Mouse (Mus musculus): ENCODE measurements around the gene Rrh. TPM values are rescaled to one million over a fixed set of nuclear protein-coding genes. Genes with fewer than 3 reads are reported as not detected.

Rrh gene
- polyA plus RNA-seq, 1 experiment from 2014 or later = not detected

DNA sequence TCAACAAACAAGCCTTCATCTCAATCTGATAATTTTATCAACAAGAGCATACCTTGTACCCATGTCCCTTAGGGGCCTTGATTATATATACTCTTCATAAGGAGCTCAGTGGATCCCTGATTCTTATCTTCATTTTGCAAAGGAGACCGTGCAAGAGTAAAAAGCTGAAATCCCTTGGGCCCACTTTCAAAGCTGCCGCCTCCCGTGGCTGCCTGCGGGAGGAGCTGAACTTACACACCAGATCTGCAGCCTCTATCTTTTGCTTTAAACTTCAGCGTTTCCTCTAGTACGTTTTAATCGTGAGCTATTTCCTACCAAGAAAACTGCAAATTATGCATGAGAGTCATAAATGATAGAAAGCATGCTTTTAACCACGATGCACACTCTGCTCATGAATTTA is 651 bp downstream of the Rrh start:
- Histone ChIP-seq H3K9me3 (ENCODE audit: control insufficient read depth, low read length) (no peaks in the 10 kb centered on the region), H3K9ac (ENCODE audit: low read length) (no peak overlapping the region), H3K4me3 (ENCODE audit: low read depth, low read length) (no peak overlapping the region), H3K4me1 (ENCODE audit: control insufficient read depth, insufficient read depth, low read length) (no peaks in the 10 kb centered on the region), H3K27ac (replicated peaks; ENCODE audit: low read depth, low read length) (no peak overlapping the region), H3K4me2 (ENCODE audit: low read depth, severe bottlenecking) (no peak overlapping the region), H3K27me3 (ENCODE audit: control insufficient read depth, insufficient read depth, low read length) (no peaks in the 10 kb centered on the region), H3K36me3 (ENCODE audit: control insufficient read depth, insufficient read depth, low read length) (peaks cover 9% of the 10 kb centered on the region)
- no peak for ATAC-seq (ENCODE audit: insufficient number of reproducible peaks, low FRiP score, low TSS enrichment, low read depth)
- WGBS = 87% methylated on average over 8 of the region's 8 CpGs
- no peak for DNase-seq (ENCODE audit: low spot score)

- Histone ChIP-seq H3K36me3 (ENCODE audit: control insufficient read depth, insufficient read depth, low read length) (peaks cover 9% of the 10 kb centered on the region), H3K9ac (ENCODE audit: low read length) (no peak overlapping the region), H3K4me1 (ENCODE audit: control insufficient read depth, insufficient read depth, low read length) (no peaks in the 10 kb centered on the region), H3K27ac (replicated peaks; ENCODE audit: low read depth, low read length) (no peak overlapping the region), H3K27me3 (ENCODE audit: control insufficient read depth, insufficient read depth, low read length) (no peaks in the 10 kb centered on the region), H3K4me2 (ENCODE audit: low read depth, severe bottlenecking) (no peak overlapping the region), H3K9me3 (ENCODE audit: control insufficient read depth, low read length) (no peaks in the 10 kb centered on the region), H3K4me3 (ENCODE audit: low read depth, low read length) (no peak overlapping the region)
- ATAC-seq (ENCODE audit: insufficient number of reproducible peaks, low FRiP score, low TSS enrichment, low read depth) (no peak), DNase-seq (ENCODE audit: low spot score) (no peak)
- 84% methylated on average over 9 of the region's 9 CpGs for WGBS
Measured at GRCm38 (mm10) chr3:129820847-129821246, 1.5 kb downstream of the Rrh start.

DNA sequence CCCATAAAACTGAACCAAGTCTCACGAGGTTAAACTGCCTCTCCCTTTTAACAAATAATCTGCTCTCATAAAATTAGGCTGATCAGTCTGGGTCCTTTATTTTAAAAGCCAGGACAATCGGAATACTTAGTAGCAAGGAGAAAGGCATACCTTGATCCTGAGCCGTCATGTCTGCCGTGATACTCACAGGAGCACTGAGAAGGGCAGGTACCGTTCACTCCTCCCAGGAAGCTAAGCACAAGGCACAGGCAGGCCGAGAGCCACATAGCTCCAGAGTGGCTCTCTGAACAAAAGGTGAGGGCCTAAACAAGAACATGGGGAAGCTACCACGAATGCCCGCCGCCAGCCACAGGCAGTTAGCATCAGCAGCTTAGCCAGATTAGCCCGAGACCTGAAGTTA is 18.6 kb downstream of the Rrh start, which contains the start of gene Lrit3:
Gene Lrit3, minus strand, starts transcription at position 266 of the 400 bp plus-strand sequence.
- ATAC-seq (ENCODE audit: insufficient number of reproducible peaks, low FRiP score, low TSS enrichment, low read depth) (no peak), DNase-seq (ENCODE audit: low spot score) (no peak)
- Histone ChIP-seq H3K27ac (replicated peaks; ENCODE audit: low read depth, low read length) (no peak within 1 kb of the TSS), H3K36me3 (ENCODE audit: control insufficient read depth, insufficient read depth, low read length) (no peaks in the 10 kb centered on the region), H3K4me3 (ENCODE audit: low read depth, low read length) (no peak within 1 kb of the TSS), H3K9me3 (ENCODE audit: control insufficient read depth, low read length) (no peaks in the 10 kb centered on the region), H3K4me1 (ENCODE audit: control insufficient read depth, insufficient read depth, low read length) (no peaks in the 10 kb centered on the region), H3K9ac (ENCODE audit: low read length) (no peak within 1 kb of the TSS), H3K27me3 (ENCODE audit: control insufficient read depth, insufficient read depth, low read length) (no peaks in the 10 kb centered on the region), H3K4me2 (ENCODE audit: low read depth, severe bottlenecking) (no peak within 1 kb of the TSS)
- 81% methylated on average over 10 of the region's 10 CpGs for WGBS

DNA sequence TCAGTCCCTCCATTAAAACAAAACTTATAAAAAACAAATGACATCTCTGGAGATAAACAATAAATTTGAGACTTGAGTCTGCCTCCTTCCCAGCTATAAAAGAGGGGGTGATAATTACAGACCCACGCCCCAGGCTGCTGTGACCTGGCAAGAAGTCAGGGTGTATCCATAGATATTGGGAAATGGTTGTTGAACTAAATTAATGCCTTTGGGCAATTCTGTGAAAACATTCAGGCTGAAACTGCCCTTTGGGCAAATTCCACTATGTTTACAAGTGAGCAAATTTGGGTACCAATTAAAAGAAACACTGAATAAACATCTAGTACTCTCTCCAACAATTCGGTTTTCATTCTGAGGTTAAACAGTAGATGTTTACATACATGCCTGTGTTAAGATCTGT is 23.4 kb downstream of the Rrh start:
- H3K36me3 ChIP-seq (ENCODE audit: control insufficient read depth, insufficient read depth, low read length) = no peaks in the 10 kb centered on the region
- 78% methylated on average over 2 of the region's 2 CpGs for whole genome bisulfite sequencing
- ATAC-seq (ENCODE audit: insufficient number of reproducible peaks, low FRiP score, low TSS enrichment, low read depth) = no peak

DNA sequence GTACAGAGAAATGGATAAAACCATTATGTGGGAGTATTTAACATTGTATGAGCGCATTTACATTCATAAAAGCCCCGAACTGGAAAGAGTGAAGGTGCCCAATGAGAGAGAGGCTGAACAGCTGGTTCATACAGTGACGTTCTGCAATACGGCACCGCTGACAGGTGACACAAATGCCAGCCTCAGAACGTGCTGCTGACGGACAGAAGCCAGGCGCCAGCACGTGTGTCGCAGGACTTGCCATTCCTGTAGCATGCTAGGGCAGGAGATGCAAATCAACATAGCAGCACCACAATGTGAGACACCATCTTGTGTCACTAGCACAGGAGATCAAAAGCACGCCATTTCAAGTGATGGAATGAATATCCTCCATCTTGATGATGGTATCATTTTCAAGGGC is 23.8 kb downstream of the Rrh start:
- no peak overlapping the region for H3K4me3 ChIP-seq (ENCODE audit: low read depth, low read length)
- no peak for ATAC-seq (ENCODE audit: insufficient number of reproducible peaks, low FRiP score, low TSS enrichment, low read depth)
- DNase-seq (ENCODE audit: low spot score) = no peak
- WGBS = 76% methylated on average over 11 of the region's 11 CpGs
- H3K36me3 ChIP-seq (ENCODE audit: control insufficient read depth, insufficient read depth, low read length) = no peaks in the 10 kb centered on the region
- no peaks in the 10 kb centered on the region for H3K4me1 ChIP-seq (ENCODE audit: control insufficient read depth, insufficient read depth, low read length)
- no peaks in the 10 kb centered on the region for H3K9me3 ChIP-seq (ENCODE audit: control insufficient read depth, low read length)
- no peaks in the 10 kb centered on the region for H3K27me3 ChIP-seq (ENCODE audit: control insufficient read depth, insufficient read depth, low read length)
- H3K9ac ChIP-seq (ENCODE audit: low read length) = no peak overlapping the region
- H3K4me2 ChIP-seq (ENCODE audit: low read depth, severe bottlenecking) = no peak overlapping the region
- H3K27ac ChIP-seq (replicated peaks; ENCODE audit: low read depth, low read length) = no peak overlapping the region

More for the DNA sequence above, 23.4 kb downstream of the Rrh start:
- Histone ChIP-seq H3K4me3 (ENCODE audit: low read depth, low read length) (no peak overlapping the region), H3K4me2 (ENCODE audit: low read depth, severe bottlenecking) (no peak overlapping the region), H3K27ac (replicated peaks; ENCODE audit: low read depth, low read length) (no peak overlapping the region), H3K9ac (ENCODE audit: low read length) (no peak overlapping the region), H3K27me3 (ENCODE audit: control insufficient read depth, insufficient read depth, low read length) (no peaks in the 10 kb centered on the region), H3K9me3 (ENCODE audit: control insufficient read depth, low read length) (no peaks in the 10 kb centered on the region), H3K4me1 (ENCODE audit: control insufficient read depth, insufficient read depth, low read length) (no peaks in the 10 kb centered on the region)
- no peak for DNase-seq (ENCODE audit: low spot score)

- ATAC-seq (ENCODE audit: insufficient number of reproducible peaks, low FRiP score, low TSS enrichment, low read depth) (no peak), DNase-seq (ENCODE audit: low spot score) (no peak)
- Histone ChIP-seq H3K4me3 (ENCODE audit: low read depth, low read length) (no peak overlapping the region), H3K27ac (replicated peaks; ENCODE audit: low read depth, low read length) (no peak overlapping the region), H3K4me2 (ENCODE audit: low read depth, severe bottlenecking) (no peak overlapping the region), H3K4me1 (ENCODE audit: control insufficient read depth, insufficient read depth, low read length) (no peaks in the 10 kb centered on the region), H3K27me3 (ENCODE audit: control insufficient read depth, insufficient read depth, low read length) (no peaks in the 10 kb centered on the region), H3K9me3 (ENCODE audit: control insufficient read depth, low read length) (no peaks in the 10 kb centered on the region), H3K9ac (ENCODE audit: low read length) (no peak overlapping the region), H3K36me3 (ENCODE audit: control insufficient read depth, insufficient read depth, low read length) (no peaks in the 10 kb centered on the region)
- 81% methylated on average over 5 of the region's 5 CpGs for WGBS
Measured at GRCm38 (mm10) chr3:129797341-129797740, 25.0 kb downstream of the Rrh start.

GRCm38 (mm10) chr3:129793801-129794200 is 28.6 kb downstream of the Rrh start:
- Histone ChIP-seq H3K36me3 (ENCODE audit: control insufficient read depth, insufficient read depth, low read length) (no peaks in the 10 kb centered on the region), H3K27me3 (ENCODE audit: control insufficient read depth, insufficient read depth, low read length) (no peaks in the 10 kb centered on the region), H3K9me3 (ENCODE audit: control insufficient read depth, low read length) (no peaks in the 10 kb centered on the region), H3K27ac (replicated peaks; ENCODE audit: low read depth, low read length) (no peak overlapping the region), H3K4me2 (ENCODE audit: low read depth, severe bottlenecking) (no peak overlapping the region), H3K4me3 (ENCODE audit: low read depth, low read length) (no peak overlapping the region), H3K4me1 (ENCODE audit: control insufficient read depth, insufficient read depth, low read length) (no peaks in the 10 kb centered on the region), H3K9ac (ENCODE audit: low read length) (no peak overlapping the region)
- DNase-seq (ENCODE audit: low spot score) (no peak), ATAC-seq (ENCODE audit: insufficient number of reproducible peaks, low FRiP score, low TSS enrichment, low read depth) (no peak)
- WGBS = 92% methylated on average over 5 of the region's 5 CpGs

- Histone ChIP-seq H3K9me3 (ENCODE audit: control insufficient read depth, low read length) (no peaks in the 10 kb centered on the region), H3K9ac (ENCODE audit: low read length) (no peak overlapping the region), H3K27me3 (ENCODE audit: control insufficient read depth, insufficient read depth, low read length) (no peaks in the 10 kb centered on the region), H3K4me2 (ENCODE audit: low read depth, severe bottlenecking) (no peak overlapping the region), H3K4me3 (ENCODE audit: low read depth, low read length) (no peak overlapping the region), H3K36me3 (ENCODE audit: control insufficient read depth, insufficient read depth, low read length) (no peaks in the 10 kb centered on the region), H3K4me1 (ENCODE audit: control insufficient read depth, insufficient read depth, low read length) (no peaks in the 10 kb centered on the region), H3K27ac (replicated peaks; ENCODE audit: low read depth, low read length) (no peak overlapping the region)
- no peak for DNase-seq (ENCODE audit: low spot score)
- no peak for ATAC-seq (ENCODE audit: insufficient number of reproducible peaks, low FRiP score, low TSS enrichment, low read depth)
- WGBS = 91% methylated on average over 3 of the region's 3 CpGs
Measured at GRCm38 (mm10) chr3:129782746-129783145, 39.6 kb downstream of the Rrh start.

- DNase-seq (ENCODE audit: low spot score) = no peak
- Histone ChIP-seq H3K4me2 (ENCODE audit: low read depth, severe bottlenecking) (no peak overlapping the region), H3K27ac (replicated peaks; ENCODE audit: low read depth, low read length) (no peak overlapping the region), H3K27me3 (ENCODE audit: control insufficient read depth, insufficient read depth, low read length) (no peaks in the 10 kb centered on the region), H3K4me3 (ENCODE audit: low read depth, low read length) (no peak overlapping the region), H3K36me3 (ENCODE audit: control insufficient read depth, insufficient read depth, low read length) (no peaks in the 10 kb centered on the region), H3K9ac (ENCODE audit: low read length) (no peak overlapping the region), H3K4me1 (ENCODE audit: control insufficient read depth, insufficient read depth, low read length) (no peaks in the 10 kb centered on the region), H3K9me3 (ENCODE audit: control insufficient read depth, low read length) (no peaks in the 10 kb centered on the region)
- no peak for ATAC-seq (ENCODE audit: insufficient number of reproducible peaks, low FRiP score, low TSS enrichment, low read depth)
- 34% methylated on average over 10 of the region's 10 CpGs for WGBS
Measured at GRCm38 (mm10) chr3:129781435-129781834, 41.0 kb downstream of the Rrh start.

Measured in limb, embryonic 11.5 days (tissue).